Comparison of ENCODE assay signal across 30 mouse cellular contexts in genomic region chr8:91505997-91506672, GRCm38 (mm10).
DNase-seq lines count a peak whose midpoint lies in the region; ATAC-seq and TF ChIP-seq lines count a peak whose summit lies in the region.
"Had no signal": no experiment of that assay in that cellular context is flagged by ENCODE, and none has a peak within 500 bp of the region (broad histone marks: within the 10 kb centered on the region; RNA-seq: fewer than 3 reads in every experiment).

No protein-coding gene starts in this region.

- H3K9me3 ChIP-seq in lung, embryonic 15.5 days, result no peaks in the 10 kb centered on the region
- no peaks in the 10 kb centered on the region for H3K9me3 ChIP-seq in lung, postnatal 0 days (ENCODE audit: low read length)
- no peaks in the 10 kb centered on the region for H3K9me3 ChIP-seq in intestine, postnatal 0 days (ENCODE audit: control insufficient read depth)
- no peaks in the 10 kb centered on the region for H3K9me3 ChIP-seq in stomach, embryonic 14.5 days (ENCODE audit: control insufficient read depth, low read depth, low read length)
- H3K9me3 ChIP-seq: embryonic facial prominence, embryonic 10.5 days; embryonic facial prominence, embryonic 15.5 days; forebrain, embryonic 13.5 days; heart, embryonic 12.5 days; hindbrain, embryonic 15.5 days; limb, embryonic 10.5 days; limb, embryonic 15.5 days; liver, embryonic 13.5 days; neural tube, embryonic 15.5 days had no signal

- ATAC-seq in lung, embryonic 15.5 days (ENCODE audit: borderline replicate concordance, extremely low read depth, low FRiP score, low TSS enrichment), result no peak
- ATAC-seq in lung, postnatal 0 days, result no peak
- ATAC-seq in intestine, postnatal 0 days, result no peak
- no peak for ATAC-seq in stomach, embryonic 14.5 days (ENCODE audit: insufficient number of reproducible peaks, insufficient read depth, low FRiP score, low read depth)
- ATAC-seq: forebrain, embryonic 13.5 days; inflammation-experienced regulatory T-cells, adult 6 months had no signal

- no peak overlapping the region for H3K4me3 ChIP-seq in lung, embryonic 15.5 days
- H3K4me3 ChIP-seq in lung, postnatal 0 days (ENCODE audit: low read depth, low read length), result no peak overlapping the region
- H3K4me3 ChIP-seq in intestine, postnatal 0 days (ENCODE audit: low read depth, low read length), result no peak overlapping the region
- no peak overlapping the region for H3K4me3 ChIP-seq in stomach, embryonic 14.5 days (ENCODE audit: low read depth, low read length)
- H3K4me3 ChIP-seq: embryonic facial prominence, embryonic 10.5 days; embryonic facial prominence, embryonic 15.5 days; forebrain, embryonic 13.5 days; heart, embryonic 12.5 days; hindbrain, embryonic 15.5 days; limb, embryonic 10.5 days; limb, embryonic 15.5 days; liver, embryonic 13.5 days; neural tube, embryonic 15.5 days had no signal

- H3K4me2 ChIP-seq in lung, embryonic 15.5 days, result no peak overlapping the region; the same call in 1 of the 2 replicates
- H3K4me2 ChIP-seq in lung, postnatal 0 days (replicated peaks; ENCODE audit: low read depth, low read length), result no peak overlapping the region
- peak overlapping the region; percentile 37 for H3K4me2 ChIP-seq in intestine, postnatal 0 days (replicated peaks; ENCODE audit: low read depth)
- H3K4me2 ChIP-seq in stomach, embryonic 14.5 days (replicated peaks; ENCODE audit: low read depth, low read length), result no peak overlapping the region
- H3K4me2 ChIP-seq: embryonic facial prominence, embryonic 15.5 days; forebrain, embryonic 13.5 days; heart, embryonic 12.5 days; hindbrain, embryonic 15.5 days; limb, embryonic 15.5 days; liver, embryonic 13.5 days; neural tube, embryonic 15.5 days had no signal

- H3K36me3 ChIP-seq in lung, embryonic 15.5 days, result no peaks in the 10 kb centered on the region
- no peaks in the 10 kb centered on the region for H3K36me3 ChIP-seq in lung, postnatal 0 days (ENCODE audit: insufficient read depth, low read length)
- H3K36me3 ChIP-seq in intestine, postnatal 0 days (ENCODE audit: control insufficient read depth, insufficient read depth), result no peaks in the 10 kb centered on the region
- H3K36me3 ChIP-seq in stomach, embryonic 14.5 days (ENCODE audit: control insufficient read depth, insufficient read depth, low read length), result no peaks in the 10 kb centered on the region
- H3K36me3 ChIP-seq: embryonic facial prominence, embryonic 10.5 days; embryonic facial prominence, embryonic 15.5 days; heart, embryonic 12.5 days; hindbrain, embryonic 15.5 days; limb, embryonic 10.5 days; limb, embryonic 15.5 days; liver, embryonic 13.5 days; neural tube, embryonic 15.5 days had no signal

- peak overlapping the region; percentile 83 for H3K27ac ChIP-seq in lung, embryonic 15.5 days
- H3K27ac ChIP-seq in lung, postnatal 0 days (ENCODE audit: low read length), result no peak overlapping the region
- peak overlapping the region; percentile 62; the same call in 1 of the 2 replicates for H3K27ac ChIP-seq in intestine, postnatal 0 days (ENCODE audit: low read depth, low read length)
- peak overlapping the region; percentile 66 for H3K27ac ChIP-seq in stomach, embryonic 14.5 days (ENCODE audit: low read length)
- H3K27ac ChIP-seq: embryonic facial prominence, embryonic 10.5 days; embryonic facial prominence, embryonic 15.5 days; forebrain, embryonic 13.5 days; hindbrain, embryonic 15.5 days; kidney, postnatal 0 days; limb, embryonic 10.5 days; limb, embryonic 15.5 days; liver, embryonic 13.5 days; macrophage; neural tube, embryonic 15.5 days had no signal

- H3K27me3 ChIP-seq in lung, embryonic 15.5 days, result no peaks in the 10 kb centered on the region
- H3K27me3 ChIP-seq in lung, postnatal 0 days (replicated peaks; ENCODE audit: insufficient read depth, low read length), result no peaks in the 10 kb centered on the region
- H3K27me3 ChIP-seq in intestine, postnatal 0 days (replicated peaks; ENCODE audit: control insufficient read depth, insufficient read depth, low read length), result no peaks in the 10 kb centered on the region
- no peaks in the 10 kb centered on the region for H3K27me3 ChIP-seq in stomach, embryonic 14.5 days (ENCODE audit: control insufficient read depth, insufficient read depth, low read length)
- H3K27me3 ChIP-seq: embryonic facial prominence, embryonic 15.5 days; heart, embryonic 12.5 days; limb, embryonic 15.5 days; liver, embryonic 13.5 days had no signal

- DNase-seq in lung, postnatal 0 days (ENCODE audit: low spot score), result no peak
- no peak for DNase-seq in gastrocnemius, postnatal 10 days
- DNase-seq in heart, postnatal 14 days, result no peak
- DNase-seq: adrenal gland, postnatal 10 days; B cell, adult 2 months; cerebellum, adult 8-10 months; cerebellum, postnatal 25 days; gastrocnemius, postnatal 36 days; heart, adult 18-20 months; layer of hippocampus, postnatal 36 days; liver, embryonic 13.5 days; lung, adult 2 months; midbrain, embryonic 14.5 days; retina, postnatal 1 day; right cerebral cortex, postnatal 14 days; spleen, adult 18-20 months had no signal

- TF ChIP-seq EP300 in lung, postnatal 0 days (IDR thresholded peaks at IDR 0.05), result no peak

- no peak for TF ChIP-seq CTCF in lung, postnatal 0 days (IDR thresholded peaks at IDR 0.05)
- TF ChIP-seq CTCF in intestine, postnatal 0 days (IDR thresholded peaks at IDR 0.05; ENCODE audit: low read depth), result no peak

- peaks cover 74% of the 10 kb centered on the region for H3K4me1 ChIP-seq in lung, embryonic 15.5 days
- peaks cover 17% of the 10 kb centered on the region; the same call in 1 of the 2 replicates for H3K4me1 ChIP-seq in lung, postnatal 0 days (ENCODE audit: insufficient read depth, low read depth, low read length)
- H3K4me1 ChIP-seq in intestine, postnatal 0 days (replicated peaks; ENCODE audit: control insufficient read depth, insufficient read depth, low read length), result peaks cover 17% of the 10 kb centered on the region
- H3K4me1 ChIP-seq in stomach, embryonic 14.5 days (ENCODE audit: control insufficient read depth, insufficient read depth, low read length), result peaks cover 23% of the 10 kb centered on the region; the same call in 1 of the 2 replicates

- intact Hi-C loops in heart, postnatal 14 days (cut with DNase I), result no loop called here

- 52% methylated on average over 4 of the region's 4 CpGs for WGBS in lung, embryonic 15.5 days
- 58% methylated on average over 4 of the region's 4 CpGs for WGBS in lung, postnatal 0 days
- WGBS in intestine, postnatal 0 days, result 53% methylated on average over 4 of the region's 4 CpGs
- WGBS in stomach, embryonic 14.5 days, result 71% methylated on average over 4 of the region's 4 CpGs

- no peak overlapping the region for H3K9ac ChIP-seq in lung, embryonic 15.5 days
- H3K9ac ChIP-seq in lung, postnatal 0 days (replicated peaks; ENCODE audit: low read depth), result no peak overlapping the region
- no peak overlapping the region for H3K9ac ChIP-seq in intestine, postnatal 0 days (ENCODE audit: low read depth, low read length)
- H3K9ac ChIP-seq in stomach, embryonic 14.5 days (replicated peaks; ENCODE audit: low read depth, low read length), result no peak overlapping the region
- H3K9ac ChIP-seq: embryonic facial prominence, embryonic 15.5 days; forebrain, embryonic 13.5 days; heart, embryonic 12.5 days; hindbrain, embryonic 15.5 days; limb, embryonic 15.5 days; liver, embryonic 13.5 days; neural tube, embryonic 15.5 days had no signal
